Mouse (Mus musculus) olfactory bulb, adult 2 months (tissue): ENCODE data around the gene Hdhd5. TPM values are rescaled to one million over a fixed set of nuclear protein-coding genes. Genes with fewer than 3 reads are reported as not detected.
A peak's percentile ranks its signal among the peaks of the same experiment; 100 is the strongest.

Source experiments
- H3K27ac ChIP-seq: fragments of 200-500 bp; 2 replicates; pipeline ENCODE4 v1.5.1; 2012; ENCODE audit warnings: low read depth, low read length; ENCODE audit not compliant: insufficient read depth
- H3K4me1 ChIP-seq: fragments of 200-500 bp; 2 replicates; pipeline ENCODE4 v1.6.1; 2012; ENCODE audit warnings: low read length; ENCODE audit not compliant: control insufficient read depth, insufficient read depth
- H3K4me3 ChIP-seq: fragments of 200-500 bp; 2 replicates; pipeline ENCODE4 v1.5.1; 2012; ENCODE audit warnings: mild to moderate bottlenecking, low read depth, low read length, moderate library complexity; ENCODE audit not compliant: insufficient read depth
- CTCF ChIP-seq: fragments of 200-500 bp; IDR thresholded peaks from 2 replicates; pipeline ENCODE4 v1.5.1; 2012; ENCODE audit warnings: low read depth, mild to moderate bottlenecking, low read length, moderate library complexity; ENCODE audit not compliant: insufficient read depth
- POLR2A ChIP-seq: fragments of 200-500 bp; IDR thresholded peaks from 2 replicates; pipeline ENCODE4 v1.6.1; 2012; ENCODE audit warnings: mild to moderate bottlenecking, low read depth, low read length, moderate library complexity; ENCODE audit not compliant: insufficient read depth
- WGBS: fragments of 180-500 bp; shearing (Covaris S2); methylation state at CpG from one replicate; pipeline ENCODE4 v1.1.7; 2018; 5-methylcytosine and 5-hydroxymethylcytosine counted together
- polyA plus RNA-seq: library from polyadenylated mRNA; stranded (reverse); fragments of >200 nt; gene quantifications from 2 replicates; pipeline ENCODE4 v1.2.4, GENCODE M21; 2012; ENCODE audit warnings: low replicate concordance; ENCODE audit not compliant: missing spikeins, insufficient read depth, insufficient read length

Gene Hdhd5
- polyA plus RNA-seq, 1 experiment, result not detected

DNA sequence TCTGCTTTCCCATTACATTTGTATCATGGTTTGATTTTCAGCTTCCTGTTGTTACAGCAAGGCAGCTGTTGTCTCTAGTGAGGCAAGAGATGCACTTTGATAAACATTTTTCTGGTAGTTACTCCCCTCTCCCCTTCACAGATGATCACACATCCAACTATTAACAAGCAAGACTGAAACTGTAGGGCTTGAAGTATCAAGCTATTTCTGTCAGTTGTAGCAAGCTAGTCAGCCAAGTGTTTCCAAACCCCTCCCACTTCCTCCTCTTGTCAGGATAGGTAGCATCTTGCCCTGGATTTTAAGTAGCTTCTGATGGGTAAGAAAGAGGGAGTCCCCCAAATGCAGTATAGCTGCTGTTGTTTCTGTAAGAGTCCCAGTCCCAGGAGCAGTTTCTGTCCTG is 61.3 kb downstream of the Hdhd5 start:
- no peak overlapping the region for H3K4me3 ChIP-seq
- no peak overlapping the region for H3K27ac ChIP-seq
- TF ChIP-seq CTCF, result no peak
- no peak for TF ChIP-seq POLR2A

DNA sequence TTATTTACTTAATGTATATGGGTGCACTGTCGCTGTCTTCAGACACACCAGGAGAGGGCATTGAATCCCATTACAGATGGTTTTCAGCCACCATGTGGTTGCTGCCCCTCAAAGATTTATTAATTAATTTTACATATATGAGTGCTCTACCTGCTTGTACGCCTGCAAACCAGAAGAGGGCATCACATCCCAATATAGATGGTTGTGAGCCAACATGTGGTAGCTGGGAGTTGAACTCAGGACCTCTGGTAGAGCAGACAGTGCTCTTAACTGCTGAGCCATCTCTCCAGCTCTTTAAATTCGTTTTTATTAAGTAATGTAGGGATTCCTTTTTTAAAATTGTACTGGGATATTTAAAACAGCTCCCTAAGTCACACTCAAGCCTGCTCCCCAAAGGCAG is 61.9 kb downstream of the Hdhd5 start:
- peaks cover 27% of the 10 kb centered on the region for H3K4me1 ChIP-seq
- H3K4me3 ChIP-seq, result no peak overlapping the region
- WGBS, result 66% methylated on average over 3 of the region's 3 CpGs
- no peak for TF ChIP-seq POLR2A
- no peak for TF ChIP-seq CTCF
- H3K27ac ChIP-seq, result no peak overlapping the region

More for the DNA sequence above, 61.3 kb downstream of the Hdhd5 start:
- H3K4me1 ChIP-seq, result peaks cover 27% of the 10 kb centered on the region

DNA sequence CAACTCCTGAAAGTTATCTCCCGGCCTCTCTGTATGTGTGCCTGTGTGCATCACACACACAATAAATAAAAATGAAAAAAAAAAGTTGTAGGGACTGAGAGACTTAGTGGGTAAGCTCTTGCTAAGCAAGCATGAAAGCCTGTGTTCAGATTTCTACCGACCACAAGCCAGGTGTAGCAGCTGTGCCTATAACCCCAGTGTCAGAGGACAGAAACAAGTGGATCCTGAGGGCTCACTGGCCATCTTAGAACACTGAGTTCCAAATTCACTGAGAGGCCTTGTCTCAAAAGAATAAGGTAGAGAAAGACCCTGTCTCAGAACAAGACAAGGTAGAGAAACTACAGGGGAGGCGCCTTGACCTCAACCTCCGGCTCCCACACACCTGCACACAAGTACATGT is 62.9 kb downstream of the Hdhd5 start:
- Histone ChIP-seq H3K27ac (no peak overlapping the region), H3K4me1 (peaks cover 29% of the 10 kb centered on the region), H3K4me3 (no peak overlapping the region)
- WGBS, result 96% methylated on average over 4 of the region's 4 CpGs
- TF ChIP-seq POLR2A (no peak), CTCF (no peak)

DNA sequence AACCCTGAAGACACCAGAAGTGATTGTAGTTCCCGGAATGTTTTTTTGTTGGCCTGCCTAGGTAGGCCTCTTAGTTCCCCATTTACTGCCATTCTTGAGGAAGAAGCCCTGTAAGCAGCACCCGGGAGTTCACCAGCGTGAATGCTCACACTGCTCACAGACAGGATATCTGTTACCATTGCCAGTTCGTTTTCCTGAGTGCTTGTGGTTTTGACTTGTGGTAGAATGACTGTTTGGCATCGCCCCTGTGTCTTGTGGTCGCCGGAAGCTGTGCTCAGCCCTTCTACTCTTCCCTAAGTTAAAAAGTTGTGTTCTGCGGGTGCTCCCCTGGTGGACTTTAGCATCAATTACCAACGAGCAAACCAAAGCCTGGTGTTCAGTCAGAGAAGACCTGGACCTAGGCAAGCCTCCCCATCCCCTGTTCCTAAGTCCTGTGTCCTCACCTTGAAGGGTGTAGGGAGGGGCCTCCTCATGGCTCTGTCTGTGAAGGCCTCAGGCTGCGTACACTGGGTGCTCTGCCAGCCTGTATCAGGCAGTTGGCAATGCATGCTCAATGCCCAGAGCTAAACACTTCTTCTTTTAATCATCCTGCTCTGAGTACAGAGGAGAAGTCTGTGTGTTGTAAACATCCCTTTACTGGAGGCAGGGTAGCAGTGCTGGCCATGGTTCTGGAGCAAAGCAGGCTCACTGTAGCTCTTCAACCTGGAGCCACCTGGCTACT is 64.3 kb downstream of the Hdhd5 start:
- H3K4me1 ChIP-seq, result peaks cover 21% of the 10 kb centered on the region
- WGBS, result 85% methylated on average over 10 of the region's 10 CpGs
- TF ChIP-seq POLR2A (no peak), CTCF (no peak)
- no peak overlapping the region for H3K4me3 ChIP-seq
- no peak overlapping the region for H3K27ac ChIP-seq

DNA sequence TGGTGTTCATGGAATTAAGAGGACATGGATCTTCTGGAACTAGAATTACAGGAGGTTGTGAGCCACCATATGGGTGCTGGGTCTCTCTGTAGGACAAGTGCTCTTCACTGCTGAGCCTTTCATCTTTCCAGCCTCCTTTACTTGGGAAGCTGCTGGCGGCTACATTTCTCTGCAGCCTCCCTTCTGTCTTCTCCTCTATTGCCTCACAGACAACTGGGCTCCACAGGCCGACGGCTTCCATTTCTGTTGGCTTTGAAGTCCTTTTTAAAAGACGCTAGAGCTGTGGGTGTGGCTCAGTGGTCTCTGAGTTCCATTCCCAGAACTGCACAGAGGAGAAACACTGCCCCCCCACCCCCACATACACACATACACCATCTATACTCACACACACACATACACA is 65.7 kb downstream of the Hdhd5 start:
- TF ChIP-seq CTCF (no peak), POLR2A (no peak)
- Histone ChIP-seq H3K27ac (no peak overlapping the region), H3K4me3 (no peak overlapping the region), H3K4me1 (peaks cover 18% of the 10 kb centered on the region)
- WGBS, result 64% methylated on average over 4 of the region's 4 CpGs

DNA sequence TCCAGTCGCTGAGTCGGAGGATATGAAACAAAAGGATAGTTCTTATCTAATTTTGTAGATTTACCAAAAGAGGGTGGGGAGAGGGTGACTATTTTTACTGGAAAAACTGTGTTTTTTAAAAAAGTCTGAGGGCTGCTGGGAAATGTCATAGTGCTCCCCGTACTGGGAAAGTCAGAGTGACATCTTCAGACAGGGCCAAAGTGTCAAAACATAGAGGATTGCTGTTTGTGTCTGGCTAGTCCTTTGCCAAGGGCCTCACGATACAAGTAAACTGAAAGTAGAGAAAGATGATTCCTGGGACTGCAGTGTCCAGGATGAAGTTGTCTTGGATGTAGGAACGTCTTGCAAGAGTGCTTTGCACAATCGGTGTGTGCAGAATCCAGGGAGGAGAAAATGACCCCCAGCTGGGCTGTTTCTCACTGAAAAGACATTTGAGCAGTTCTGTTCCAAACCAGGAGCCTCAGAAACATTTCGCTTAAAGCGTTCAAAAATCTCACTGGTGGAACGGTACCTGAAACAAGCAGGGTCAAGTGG is 66.6 kb downstream of the Hdhd5 start:
- 59% methylated on average over 9 of the region's 9 CpGs for WGBS
- Histone ChIP-seq H3K27ac (no peak overlapping the region), H3K4me1 (peaks cover 15% of the 10 kb centered on the region), H3K4me3 (no peak overlapping the region)
- no peak for TF ChIP-seq CTCF

DNA sequence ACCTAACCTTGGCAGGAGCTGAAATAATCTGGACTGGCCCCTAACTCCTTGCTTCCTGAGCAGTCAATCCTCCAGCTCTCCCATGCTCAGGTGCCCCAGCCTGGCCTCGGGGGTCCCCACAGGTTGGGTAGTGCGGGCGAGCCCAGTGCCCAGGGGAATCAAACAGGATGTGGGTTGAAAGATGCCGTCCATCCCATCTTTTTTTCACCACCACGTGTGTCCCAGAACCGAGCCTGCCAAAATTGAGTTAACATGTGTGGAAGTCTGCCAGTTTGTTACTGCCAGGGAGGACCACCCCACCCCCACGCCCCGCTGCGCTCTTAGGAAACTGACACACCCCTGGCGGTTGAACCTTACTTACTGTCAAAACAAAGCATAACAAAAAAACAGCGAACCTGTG is 67.2 kb downstream of the Hdhd5 start:
- TF ChIP-seq CTCF, result no peak
- TF ChIP-seq POLR2A, result no peak
- peak overlapping the region; percentile 85 for H3K4me3 ChIP-seq
- no peak overlapping the region for H3K27ac ChIP-seq
- H3K4me1 ChIP-seq, result peaks cover 15% of the 10 kb centered on the region
- WGBS, result 6% methylated on average over 11 of the region's 11 CpGs

DNA sequence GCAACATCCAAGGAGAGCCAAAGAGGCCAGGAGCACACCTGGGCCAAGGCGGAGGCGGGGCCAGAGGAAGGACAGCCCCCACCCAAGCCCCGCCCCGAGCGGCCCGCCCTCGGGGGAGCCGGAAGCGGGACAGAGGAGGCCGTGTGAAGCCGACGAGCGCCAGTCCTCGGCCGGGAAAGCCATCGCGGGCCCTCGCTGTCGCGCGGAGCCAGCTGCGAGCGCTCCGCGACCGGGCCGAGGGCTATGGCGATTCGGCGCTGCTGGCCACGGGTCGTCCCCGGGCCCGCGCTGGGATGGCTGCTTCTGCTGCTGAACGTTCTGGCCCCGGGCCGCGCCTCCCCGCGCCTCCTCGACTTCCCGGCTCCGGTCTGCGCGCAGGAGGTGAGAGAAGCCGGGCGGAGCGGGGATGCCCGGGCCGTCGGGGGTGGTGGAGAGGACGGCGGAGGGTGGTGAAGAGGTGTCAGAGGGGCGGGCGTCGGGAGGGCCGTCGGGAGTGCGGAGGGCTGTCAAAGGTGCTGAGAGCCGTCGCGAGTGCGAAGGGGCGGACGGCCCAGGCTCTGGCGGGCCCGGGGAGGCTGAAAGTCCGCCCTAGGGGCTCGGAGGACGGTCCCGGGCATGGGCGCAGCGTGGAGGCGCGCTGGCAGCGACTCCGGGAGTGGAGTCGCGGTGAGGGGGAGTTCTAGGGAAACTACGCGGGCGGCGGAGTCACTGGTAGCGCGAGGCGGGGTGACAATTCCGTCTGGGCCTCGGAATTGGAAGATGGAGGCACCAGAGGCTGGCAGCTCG is 67.8 kb downstream of the Hdhd5 start, which contains the start of gene Il17ra:
Il17ra (plus strand) TSS at position 162 of the 786 bp plus-strand sequence.
- peak; percentile 40; the same call in 1 of the 2 replicates for TF ChIP-seq POLR2A
- TF ChIP-seq CTCF, result no peak
- WGBS, result under 1% methylated on average over 89 of the region's 90 CpGs
- Histone ChIP-seq H3K4me3 (peak within 1 kb of the TSS; percentile 85), H3K4me1 (peaks cover 15% of the 10 kb centered on the region), H3K27ac (no peak within 1 kb of the TSS)

DNA sequence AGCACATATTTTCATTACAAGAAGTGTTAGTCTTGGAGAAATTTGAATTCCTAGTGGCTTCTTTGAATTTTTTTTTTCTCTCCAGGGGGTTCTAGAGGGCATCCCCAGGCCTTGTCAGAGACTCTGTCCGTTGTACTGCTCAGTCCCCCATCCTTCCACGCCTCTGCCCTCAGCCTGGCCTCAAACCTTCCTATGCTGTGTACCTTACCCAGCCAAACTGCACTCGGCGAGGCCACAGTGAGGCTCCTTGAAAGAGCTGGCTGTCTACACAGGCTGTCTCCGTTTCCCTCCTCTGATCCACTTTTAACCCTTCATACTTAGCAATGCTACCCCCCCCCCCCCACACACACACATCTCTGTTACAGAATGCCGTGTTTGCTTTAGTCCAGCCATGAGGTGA is 68.9 kb downstream of the Hdhd5 start:
- H3K4me3 ChIP-seq, result no peak overlapping the region
- peaks cover 15% of the 10 kb centered on the region for H3K4me1 ChIP-seq
- no peak for TF ChIP-seq CTCF
- no peak for TF ChIP-seq POLR2A
- 64% methylated on average over 6 of the region's 6 CpGs for WGBS
- H3K27ac ChIP-seq, result no peak overlapping the region
